Mouse (Mus musculus): Measurements from ENCODE around the gene Sox2.

Sox2 gene

GRCm38 (mm10) chr3:34643536-34644115 is 6.6 kb upstream of the Sox2 start:
- DNase-seq (ENCODE audit: low spot score), result no peak

GRCm38 (mm10) chr3:34646169-34646568 is 4.0 kb upstream of the Sox2 start:
- no peak for DNase-seq (ENCODE audit: low spot score)

GRCm38 (mm10) chr3:34647688-34648087 is 2.5 kb upstream of the Sox2 start:
- DNase-seq (ENCODE audit: low spot score), result no peak

DNA sequence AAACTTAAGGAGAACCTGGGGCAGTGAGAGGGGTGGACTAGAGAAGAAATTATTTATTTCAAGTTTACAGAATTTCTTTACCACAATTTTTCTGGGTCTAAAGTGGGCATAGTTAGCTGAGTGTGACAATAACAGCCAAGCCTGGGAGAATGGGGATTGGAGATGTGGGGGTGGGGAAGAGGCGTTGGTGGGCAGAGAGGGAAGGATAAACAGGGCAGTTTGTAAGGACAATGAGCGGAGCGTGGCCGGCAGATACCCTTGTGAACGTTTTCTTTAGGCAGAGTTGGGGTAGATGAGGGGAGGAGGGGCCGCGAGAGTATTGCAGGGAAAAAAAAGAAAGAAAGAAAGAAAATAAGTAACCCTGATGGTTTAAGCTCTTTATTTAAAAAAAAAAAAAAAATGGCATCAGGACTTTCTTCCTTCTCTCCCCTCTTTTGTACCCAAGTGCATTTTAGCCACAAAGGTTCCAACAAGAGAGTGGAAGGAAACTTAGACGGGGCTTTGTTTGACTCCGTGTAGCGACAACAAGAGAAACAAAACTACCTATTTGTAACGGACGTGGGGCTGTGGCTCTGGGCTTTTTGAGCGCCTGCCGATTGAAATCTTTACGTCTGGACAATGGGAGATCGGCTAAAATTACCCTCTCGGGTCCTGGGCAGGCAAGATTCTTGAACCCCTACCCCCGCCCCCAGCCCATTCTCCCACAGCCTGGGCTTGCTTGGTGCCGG is 1.9 kb upstream of the Sox2 start:
- DNase-seq (ENCODE audit: low spot score), result no peak

DNA sequence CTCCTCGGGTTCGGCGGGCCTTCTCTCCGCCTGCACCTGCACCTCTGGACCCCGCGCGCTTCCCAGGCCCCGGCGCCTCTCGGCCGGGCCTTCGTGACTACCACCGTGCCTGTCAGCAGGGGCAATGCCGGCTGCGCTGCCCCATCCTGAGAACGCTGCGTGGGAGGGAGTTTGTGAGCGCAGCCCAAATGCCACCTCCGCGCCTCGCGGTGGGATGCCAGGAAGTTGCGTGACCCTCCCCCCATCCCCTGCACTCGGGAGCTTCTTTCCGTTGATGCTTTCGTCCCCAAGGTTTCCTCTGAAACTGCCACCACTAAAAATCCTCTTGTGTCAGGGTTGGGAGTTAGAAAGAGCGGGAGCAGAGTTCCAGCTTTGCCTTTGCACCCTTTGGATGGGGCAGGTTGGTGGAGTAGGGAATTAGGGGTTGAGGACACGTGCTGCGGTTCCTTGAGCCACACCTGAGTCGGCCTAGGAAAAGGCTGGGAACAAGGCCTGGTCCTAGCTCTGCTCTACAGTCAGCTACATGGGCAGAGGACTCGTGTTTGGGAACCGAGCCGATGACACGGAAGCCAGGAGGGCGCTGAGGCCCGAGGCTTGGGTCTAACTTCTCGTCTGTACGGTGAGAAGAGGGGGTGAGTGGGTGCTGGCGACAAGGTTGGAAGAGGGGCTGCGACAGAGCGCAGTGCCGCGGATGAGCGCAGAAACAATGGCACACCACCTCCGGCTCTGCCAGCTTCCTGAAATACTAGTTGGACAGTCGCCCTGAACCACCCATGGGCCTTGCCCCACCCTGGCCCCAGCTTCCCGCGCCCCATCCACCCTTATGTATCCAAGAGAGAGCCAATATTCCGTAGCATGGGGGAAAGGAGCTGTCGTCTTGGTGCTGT is 1.1 kb upstream of the Sox2 start:
- DNase-seq (ENCODE audit: low spot score), result no peak

- no peak for DNase-seq (ENCODE audit: low spot score)
These were observed 586 bp downstream of the Sox2 start for GRCm38 (mm10) chr3:34650621-34651361.

DNA sequence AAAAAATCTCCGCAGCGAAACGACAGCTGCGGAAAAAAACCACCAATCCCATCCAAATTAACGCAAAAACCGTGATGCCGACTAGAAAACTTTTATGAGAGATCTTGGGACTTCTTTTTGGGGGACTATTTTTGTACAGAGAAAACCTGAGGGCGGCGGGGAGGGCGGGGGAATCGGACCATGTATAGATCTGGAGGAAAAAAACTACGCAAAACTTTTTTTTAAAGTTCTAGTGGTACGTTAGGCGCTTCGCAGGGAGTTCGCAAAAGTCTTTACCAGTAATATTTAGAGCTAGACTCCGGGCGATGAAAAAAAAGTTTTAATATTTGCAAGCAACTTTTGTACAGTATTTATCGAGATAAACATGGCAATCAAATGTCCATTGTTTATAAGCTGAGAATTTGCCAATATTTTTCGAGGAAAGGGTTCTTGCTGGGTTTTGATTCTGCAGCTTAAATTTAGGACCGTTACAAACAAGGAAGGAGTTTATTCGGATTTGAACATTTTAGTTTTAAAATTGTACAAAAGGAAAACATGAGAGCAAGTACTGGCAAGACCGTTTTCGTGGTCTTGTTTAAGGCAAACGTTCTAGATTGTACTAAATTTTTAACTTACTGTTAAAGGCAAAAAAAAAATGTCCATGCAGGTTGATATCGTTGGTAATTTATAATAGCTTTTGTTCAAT is 1.4 kb downstream of the Sox2 start:
- no peak for DNase-seq (ENCODE audit: low spot score)

DNA sequence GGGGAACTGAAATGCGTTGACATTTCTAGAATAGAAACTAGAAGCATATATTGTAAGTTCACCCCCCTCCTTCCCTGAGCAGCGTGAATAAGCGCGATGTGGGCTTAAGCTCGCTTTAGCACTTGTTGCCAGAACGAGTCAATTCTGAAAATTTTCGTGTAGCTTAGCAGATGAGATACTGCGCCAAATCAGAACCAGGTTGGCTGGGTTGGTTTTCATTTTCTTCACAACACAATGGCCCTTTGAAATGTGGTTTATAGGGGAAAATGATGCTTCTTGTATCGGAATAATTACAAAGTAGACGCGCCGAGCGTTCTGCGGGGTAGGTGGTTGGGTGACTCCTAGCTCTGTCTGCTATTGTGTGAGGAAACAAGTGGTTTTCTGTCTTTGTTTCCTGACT is 2.4 kb downstream of the Sox2 start:
- DNase-seq (ENCODE audit: low spot score), result no peak

DNA sequence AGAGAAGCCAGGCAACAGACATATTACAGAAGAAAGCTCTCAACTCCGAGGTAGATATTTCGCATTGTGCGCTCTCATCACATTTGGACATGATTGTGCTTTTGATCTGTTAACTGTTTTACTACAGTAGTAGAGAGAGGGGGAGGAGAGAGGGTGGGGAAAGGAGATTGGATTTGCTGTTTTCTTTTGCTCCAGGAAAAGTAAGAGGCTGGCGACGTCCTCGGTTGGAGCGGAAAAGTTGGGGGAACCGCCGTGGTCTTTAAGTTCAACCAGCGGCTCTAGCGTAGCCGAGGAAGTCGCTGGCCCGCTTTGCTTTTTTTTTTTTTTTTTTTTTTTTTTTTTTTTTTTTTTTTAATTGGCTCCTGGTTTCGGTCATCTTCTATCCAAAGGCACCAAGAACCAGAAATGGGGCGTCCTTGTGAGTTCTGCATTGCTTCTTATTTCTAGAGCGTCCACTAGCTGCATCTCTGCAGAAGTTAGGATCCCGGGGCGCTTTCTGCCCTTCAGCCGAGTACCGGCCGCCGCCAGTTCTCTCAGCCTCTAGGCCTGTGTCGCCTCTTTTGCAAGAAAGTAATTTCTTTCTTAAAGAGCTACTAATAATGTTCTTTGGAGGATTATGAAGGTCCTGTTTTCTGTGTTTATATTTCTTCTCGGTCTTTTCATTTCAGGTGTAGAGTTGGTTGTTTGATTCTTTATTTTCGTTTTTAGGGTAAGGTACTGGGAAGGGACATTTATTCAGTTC is 3.2 kb downstream of the Sox2 start:
- no peak for DNase-seq (ENCODE audit: low spot score)

- DNase-seq (ENCODE audit: low spot score), result no peak
These were observed 3.8 kb downstream of the Sox2 start for GRCm38 (mm10) chr3:34653977-34654500.

GRCm38 (mm10) chr3:34654781-34655180 is 4.6 kb downstream of the Sox2 start:
- DNase-seq (ENCODE audit: low spot score), result no peak

GRCm38 (mm10) chr3:34655311-34656075 is 5.3 kb downstream of the Sox2 start:
- no peak for DNase-seq (ENCODE audit: low spot score)

- no peak for DNase-seq (ENCODE audit: low spot score)
These were observed 5.9 kb downstream of the Sox2 start for GRCm38 (mm10) chr3:34656153-34656552.

DNA sequence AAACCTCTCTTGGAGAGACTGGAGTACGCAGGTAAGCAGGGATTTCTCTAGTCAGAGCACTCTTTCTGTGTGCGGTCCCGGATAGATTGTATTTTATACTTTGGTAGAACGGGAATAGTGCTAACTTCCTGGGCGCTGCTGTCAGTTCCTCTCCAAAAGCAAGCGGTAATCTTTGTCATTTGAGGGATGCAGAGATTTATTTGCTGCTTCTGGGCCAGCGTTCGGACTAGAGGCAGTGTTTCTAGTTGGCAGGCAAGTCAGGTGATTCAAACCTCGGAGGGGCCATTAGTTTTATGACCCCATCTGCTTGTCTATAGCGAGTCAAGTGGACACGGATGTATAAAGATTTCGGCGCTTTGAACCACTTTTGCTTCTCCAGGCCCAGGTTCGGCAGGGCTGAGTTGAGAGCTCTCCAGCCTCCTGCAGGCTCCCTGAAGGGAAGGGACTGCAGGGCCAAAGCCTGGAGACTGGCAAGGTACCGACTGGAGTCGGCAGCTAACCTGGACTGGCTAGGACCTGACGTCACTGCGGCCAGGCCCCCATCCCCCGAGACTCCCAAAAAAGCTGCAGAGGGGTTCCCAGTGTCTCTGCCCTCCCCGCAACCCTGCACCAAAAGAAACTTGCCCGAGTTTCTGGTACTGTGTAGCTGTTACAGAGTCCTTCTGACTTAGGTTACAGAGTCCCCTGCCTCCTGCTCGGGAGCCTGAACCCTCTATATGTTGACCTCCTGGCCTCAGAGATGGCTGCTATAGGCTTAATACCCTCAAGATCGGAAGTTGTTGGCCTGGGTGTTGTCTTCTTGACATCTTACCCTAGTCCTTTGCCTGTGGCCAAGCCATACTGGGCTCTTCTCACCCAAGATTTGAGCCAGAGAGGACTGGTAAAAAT is 6.9 kb downstream of the Sox2 start:
- DNase-seq (ENCODE audit: low spot score), result no peak

GRCm38 (mm10) chr3:34657701-34658090 is 7.5 kb downstream of the Sox2 start:
- DNase-seq (ENCODE audit: low spot score), result no peak

GRCm38 (mm10) chr3:34658241-34658965 is 8.2 kb downstream of the Sox2 start:
- DNase-seq (ENCODE audit: low spot score), result no peak

GRCm38 (mm10) chr3:34658966-34659535 is 8.8 kb downstream of the Sox2 start:
- no peak for DNase-seq (ENCODE audit: low spot score)

GRCm38 (mm10) chr3:34659861-34660260 is 9.7 kb downstream of the Sox2 start:
- no peak for DNase-seq (ENCODE audit: low spot score)
